Mouse (Mus musculus): ENCODE results near the gene 2610001J05Rik.

DNA sequence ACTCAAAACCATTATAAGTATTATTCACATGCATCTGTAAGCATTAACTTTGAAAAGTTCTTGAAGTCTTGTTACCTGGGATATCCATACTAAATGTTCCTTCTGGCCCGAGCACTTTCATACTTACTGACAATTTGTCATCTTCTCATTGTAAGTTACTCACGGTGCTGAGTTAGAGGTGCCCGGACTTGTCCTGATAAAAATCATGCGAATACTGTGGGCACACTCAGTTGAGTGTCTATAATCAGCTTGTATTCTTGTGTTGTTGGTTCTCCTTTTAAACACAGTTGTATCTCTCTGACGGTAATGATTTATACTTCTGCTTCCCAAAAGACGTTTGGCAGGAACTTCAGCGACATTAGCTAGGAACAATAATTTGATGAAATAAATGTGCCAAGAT is 758 bp upstream of the 2610001J05Rik start:
- TF ChIP-seq CTCF (IDR thresholded peaks at IDR 0.05; ENCODE audit: low read depth, low read length) (no peak), POLR2A (IDR thresholded peaks at IDR 0.05; ENCODE audit: borderline replicate concordance, low read depth, low read length) (no peak)

All from bone marrow macrophage, adult 2 months (primary cell).